Mouse (Mus musculus) MEL-GATA-1-ER (cell line): ENCODE measurements around the gene Kcnq5.

Experiments used
- DNase-seq: peaks from one replicate; pipeline ENCODE4 v3.0.0-alpha.2; 2012; ENCODE audit warnings: low read depth; ENCODE audit errors: extremely low read depth

Kcnq5 gene

GRCm38 (mm10) chr1:21961251-21962082 is at the start of gene Kcnq5:
Gene Kcnq5, minus strand, starts transcription at chr1:21961942.
- DNase-seq = no peak

GRCm38 (mm10) chr1:21979755-21980154 is 18.0 kb upstream of the Kcnq5 start:
- DNase-seq = no peak

- no peak for DNase-seq
Observed at GRCm38 (mm10) chr1:21979292-21979691, 17.6 kb upstream of the Kcnq5 start.

- no peak for DNase-seq
Observed at GRCm38 (mm10) chr1:21974040-21974439, 12.3 kb upstream of the Kcnq5 start.

DNA sequence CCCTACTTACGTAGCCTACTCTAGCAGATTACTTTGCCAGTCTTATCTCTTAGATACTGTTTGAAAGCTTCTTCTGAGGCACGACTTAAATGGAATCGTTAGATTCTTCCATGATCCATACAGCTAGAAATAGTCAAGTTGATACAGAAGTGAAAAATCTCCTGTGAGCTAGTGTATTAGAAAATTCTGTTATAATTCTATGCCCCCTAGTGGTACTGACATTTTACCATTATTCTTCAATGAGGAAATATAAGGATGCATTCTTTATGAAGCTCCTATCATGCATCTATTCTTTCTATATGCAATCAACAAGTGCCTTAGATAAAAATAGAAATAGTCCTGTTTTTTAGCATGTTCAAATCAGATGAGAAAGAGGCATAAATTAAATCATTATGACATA is 5.4 kb upstream of the Kcnq5 start:
- DNase-seq = no peak

- DNase-seq = no peak
Observed at GRCm38 (mm10) chr1:21962896-21963864, 1.4 kb upstream of the Kcnq5 start.

GRCm38 (mm10) chr1:21962083-21962471 is 335 bp upstream of the Kcnq5 start:
- no peak for DNase-seq

GRCm38 (mm10) chr1:21960421-21961250 is 1.1 kb downstream of the Kcnq5 start:
- no peak for DNase-seq

DNA sequence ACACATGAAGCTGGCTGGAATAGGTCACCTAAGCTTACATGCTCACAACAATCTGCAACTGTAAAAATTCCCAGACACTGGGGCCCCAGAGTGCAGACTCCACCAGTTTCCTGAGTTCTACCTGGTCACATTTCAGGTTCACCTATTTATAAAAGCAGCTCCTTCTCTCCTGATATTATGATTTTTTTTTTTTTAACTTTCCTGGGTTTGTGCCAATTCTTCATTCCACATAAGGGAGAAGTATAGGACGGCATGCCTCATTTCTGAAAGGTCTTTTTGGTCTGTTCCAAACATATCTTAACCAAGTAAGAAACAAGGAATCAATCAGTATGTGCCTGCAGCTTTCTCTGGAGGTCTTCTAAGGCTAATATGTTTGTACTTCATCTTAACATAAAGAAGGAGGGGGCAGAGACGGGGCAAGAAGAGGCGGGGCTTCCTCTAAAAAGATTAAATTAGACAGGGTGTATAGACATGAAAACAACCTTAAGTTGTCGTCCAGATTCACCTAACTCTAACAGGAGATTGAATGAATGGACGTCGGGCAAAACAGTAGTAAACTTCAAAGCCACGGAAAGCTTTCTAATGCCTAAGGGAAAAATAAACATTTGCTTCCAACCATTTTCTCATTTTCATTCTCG is 2.0 kb downstream of the Kcnq5 start:
- DNase-seq = no peak

- DNase-seq = no peak
Observed at GRCm38 (mm10) chr1:21958013-21958412, 3.7 kb downstream of the Kcnq5 start.

- DNase-seq = no peak
Observed at GRCm38 (mm10) chr1:21940831-21941230, 20.9 kb downstream of the Kcnq5 start.

- DNase-seq = no peak
Observed at GRCm38 (mm10) chr1:21927182-21927581, 34.6 kb downstream of the Kcnq5 start.

GRCm38 (mm10) chr1:21923293-21923642 is 38.5 kb downstream of the Kcnq5 start:
- DNase-seq = no peak

- DNase-seq = no peak
Observed at GRCm38 (mm10) chr1:21922578-21923292, 39.0 kb downstream of the Kcnq5 start.

DNA sequence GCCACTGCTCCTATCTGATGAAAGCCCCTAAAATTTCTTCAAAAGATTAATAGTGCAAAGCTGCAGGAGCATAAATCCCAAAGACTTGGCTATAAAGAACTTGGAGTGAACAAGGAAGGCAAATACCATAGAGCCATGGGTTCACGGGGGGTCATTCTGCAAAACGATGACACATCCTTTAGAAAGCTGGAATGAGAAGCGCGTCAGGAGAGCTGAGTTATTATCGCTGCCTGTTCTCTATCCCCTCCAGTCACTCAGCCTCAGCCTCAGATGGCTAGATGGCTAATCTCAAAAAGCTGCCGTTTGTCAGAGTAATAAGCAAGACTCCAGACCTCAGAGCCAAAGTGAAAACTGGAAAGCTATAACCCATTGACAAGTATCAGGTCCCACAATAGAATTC is 42.5 kb downstream of the Kcnq5 start:
- DNase-seq = no peak

- DNase-seq = no peak
Observed at GRCm38 (mm10) chr1:21896067-21896719, 65.5 kb downstream of the Kcnq5 start.

DNA sequence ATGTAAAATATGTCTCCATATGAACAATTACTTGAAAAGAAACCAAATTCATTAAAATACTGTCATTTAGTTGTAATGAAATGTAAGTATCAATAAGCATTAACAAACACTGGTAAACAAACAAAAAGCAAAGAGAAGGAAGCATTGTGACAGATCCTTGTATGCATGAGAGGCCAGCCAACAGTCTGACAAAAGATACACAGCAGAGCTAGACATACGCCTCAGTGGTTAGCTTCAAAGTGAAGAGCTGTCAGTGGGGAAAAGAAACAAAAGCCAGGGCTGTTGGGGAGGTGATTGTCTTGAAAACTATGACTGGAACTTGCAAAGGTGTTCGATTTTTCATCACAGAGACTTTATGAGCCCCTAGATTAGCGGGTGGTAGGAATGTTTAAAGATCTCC is 78.0 kb downstream of the Kcnq5 start:
- DNase-seq = no peak

DNA sequence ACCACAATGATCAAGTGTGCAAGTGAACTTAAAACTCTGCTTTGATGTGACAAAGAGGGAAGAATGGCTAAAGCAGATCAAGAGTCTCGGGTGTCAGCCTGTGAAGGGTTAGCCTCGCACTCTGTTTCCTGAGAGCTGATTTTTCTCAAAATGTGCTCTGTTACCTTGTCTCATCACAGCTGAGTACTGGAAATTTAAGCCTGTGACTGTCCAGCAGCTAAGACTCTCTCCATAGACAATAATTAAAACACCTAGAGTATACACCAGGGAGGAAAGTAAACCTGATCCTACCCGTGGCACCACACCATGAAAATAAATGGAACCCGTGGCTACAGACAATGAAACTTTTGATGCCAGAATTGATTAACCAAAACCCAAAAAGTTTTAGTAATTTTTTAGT is 90.9 kb downstream of the Kcnq5 start:
- no peak for DNase-seq

DNA sequence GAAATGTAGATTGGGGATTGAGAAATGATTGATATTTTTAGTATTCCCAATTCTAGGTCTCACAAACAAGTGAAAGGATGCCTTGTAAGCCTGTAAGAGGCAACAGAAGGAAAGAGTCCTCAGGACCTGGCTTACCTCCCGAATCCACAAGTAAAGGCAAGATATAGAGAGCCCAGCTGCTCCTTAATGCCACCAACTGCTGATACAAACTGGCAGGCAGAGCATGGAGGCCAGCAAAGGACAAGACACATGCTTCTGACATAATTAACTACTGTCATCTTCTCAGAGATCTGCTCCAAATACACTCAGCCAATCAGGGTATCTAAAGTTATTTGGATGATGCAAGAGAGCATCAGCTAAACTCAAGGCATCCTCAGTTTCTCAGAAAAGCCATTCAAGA is 93.3 kb downstream of the Kcnq5 start:
- no peak for DNase-seq

DNA sequence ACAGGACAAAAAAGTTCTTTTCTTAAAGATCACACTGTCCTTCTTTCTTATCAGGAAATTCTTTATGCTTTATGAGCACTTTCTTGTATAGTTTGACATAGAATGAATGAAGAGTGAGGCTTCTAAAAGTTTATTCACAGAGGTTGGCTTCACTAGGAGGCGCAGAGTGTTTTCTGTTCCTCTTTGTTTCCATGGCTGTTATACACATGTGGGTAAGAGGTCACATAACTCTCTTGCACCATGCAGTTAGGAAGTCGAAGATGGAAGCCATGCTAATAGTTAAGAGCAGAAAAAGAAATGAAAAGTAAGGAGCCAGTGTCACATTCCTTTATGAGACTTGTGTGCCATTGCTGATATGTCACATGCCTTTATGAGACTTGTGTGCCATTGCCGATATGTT is 105.3 kb downstream of the Kcnq5 start:
- DNase-seq = no peak
